Mouse (Mus musculus) cortical plate, adult 2 months (tissue): Measurements from ENCODE around the gene Prkce. TPM values are rescaled to one million over a fixed set of nuclear protein-coding genes. Genes with fewer than 3 reads are reported as not detected.

Experiments
- H3K27ac ChIP-seq: fragments of 200-500 bp; 2 replicates; pipeline ENCODE4 v1.5.1; 2012; ENCODE audit warnings: low read length, control low read depth, inconsistent platforms; ENCODE audit not compliant: insufficient read depth
- H3K4me1 ChIP-seq: fragments of 200-500 bp; 2 replicates; pipeline ENCODE4 v1.6.1; 2011; ENCODE audit warnings: low read length; ENCODE audit not compliant: control insufficient read depth, insufficient read depth
- H3K4me3 ChIP-seq: fragments of 200-500 bp; 2 replicates; pipeline ENCODE4 v1.5.1; 2011; ENCODE audit warnings: mild to moderate bottlenecking, low read length, control low read depth; ENCODE audit not compliant: insufficient read depth
- CTCF ChIP-seq: fragments of 200-500 bp; IDR thresholded peaks from 2 replicates; pipeline ENCODE4 v1.5.1; 2011; ENCODE audit warnings: mild to moderate bottlenecking, control low read depth, low read length; ENCODE audit not compliant: insufficient read depth; ENCODE audit errors: extremely low read depth
- POLR2A ChIP-seq: fragments of 200-500 bp; IDR thresholded peaks from 2 replicates; pipeline ENCODE4 v1.6.1; 2011; ENCODE audit warnings: mild to moderate bottlenecking, low read length, control low read depth; ENCODE audit not compliant: insufficient read depth; ENCODE audit errors: extremely low read depth
- polyA plus RNA-seq: library from polyadenylated mRNA; depleted of rRNA; stranded (reverse); fragments of >200 nt; gene quantifications from 2 replicates; pipeline ENCODE4 v1.2.3, GENCODE M21; 2012

The Prkce gene
- polyA plus RNA-seq, 1 experiment: 83.7 TPM

GRCm38 (mm10) chr17:86626523-86626922, 458.9 kb downstream of the Prkce start:
- TF ChIP-seq CTCF (no peak), POLR2A (no peak)
- H3K4me1 ChIP-seq: no peaks in the 10 kb centered on the region
- no peak overlapping the region for H3K27ac ChIP-seq
- no peak overlapping the region for H3K4me3 ChIP-seq

GRCm38 (mm10) chr17:86633131-86633530, 465.5 kb downstream of the Prkce start:
- no peak overlapping the region for H3K27ac ChIP-seq
- no peak overlapping the region for H3K4me3 ChIP-seq
- TF ChIP-seq CTCF (no peak), POLR2A (no peak)
- H3K4me1 ChIP-seq: no peaks in the 10 kb centered on the region

GRCm38 (mm10) chr17:86637311-86637710, 469.7 kb downstream of the Prkce start:
- Histone ChIP-seq H3K27ac (no peak overlapping the region), H3K4me1 (no peaks in the 10 kb centered on the region), H3K4me3 (no peak overlapping the region)
- TF ChIP-seq CTCF (no peak), POLR2A (no peak)

GRCm38 (mm10) chr17:86639279-86639678, 471.7 kb downstream of the Prkce start:
- no peaks in the 10 kb centered on the region for H3K4me1 ChIP-seq
- H3K4me3 ChIP-seq: no peak overlapping the region
- H3K27ac ChIP-seq: no peak overlapping the region
- TF ChIP-seq POLR2A (no peak), CTCF (no peak)

- Histone ChIP-seq H3K27ac (no peak overlapping the region), H3K4me1 (no peaks in the 10 kb centered on the region), H3K4me3 (no peak overlapping the region)
- TF ChIP-seq CTCF (no peak), POLR2A (no peak)
Measured at GRCm38 (mm10) chr17:86647226-86647625, 479.6 kb downstream of the Prkce start.

- Histone ChIP-seq H3K4me3 (no peak overlapping the region), H3K4me1 (no peaks in the 10 kb centered on the region), H3K27ac (no peak overlapping the region)
- TF ChIP-seq POLR2A: no peak
- TF ChIP-seq CTCF: no peak
Measured at GRCm38 (mm10) chr17:86648856-86649435, 481.4 kb downstream of the Prkce start.

- no peaks in the 10 kb centered on the region for H3K4me1 ChIP-seq
- TF ChIP-seq POLR2A (no peak), CTCF (no peak)
- H3K27ac ChIP-seq: no peak overlapping the region
- no peak overlapping the region for H3K4me3 ChIP-seq
Measured at GRCm38 (mm10) chr17:86650241-86650640, 482.7 kb downstream of the Prkce start.

- no peak for TF ChIP-seq POLR2A
- no peak for TF ChIP-seq CTCF
- H3K4me3 ChIP-seq: no peak overlapping the region
- H3K4me1 ChIP-seq: no peaks in the 10 kb centered on the region
- no peak overlapping the region for H3K27ac ChIP-seq
Measured at GRCm38 (mm10) chr17:86651091-86651490, 483.5 kb downstream of the Prkce start.

- TF ChIP-seq CTCF: no peak
- TF ChIP-seq POLR2A: no peak
- no peaks in the 10 kb centered on the region for H3K4me1 ChIP-seq
- no peak overlapping the region for H3K4me3 ChIP-seq
- no peak overlapping the region for H3K27ac ChIP-seq
Measured at GRCm38 (mm10) chr17:86652751-86653150, 485.2 kb downstream of the Prkce start.

GRCm38 (mm10) chr17:86656369-86656768, 488.8 kb downstream of the Prkce start:
- Histone ChIP-seq H3K4me3 (no peak overlapping the region), H3K4me1 (no peaks in the 10 kb centered on the region), H3K27ac (no peak overlapping the region)
- no peak for TF ChIP-seq POLR2A
- no peak for TF ChIP-seq CTCF

GRCm38 (mm10) chr17:86662301-86662700, 494.7 kb downstream of the Prkce start:
- no peaks in the 10 kb centered on the region for H3K4me1 ChIP-seq
- no peak overlapping the region for H3K4me3 ChIP-seq
- no peak overlapping the region for H3K27ac ChIP-seq
- no peak for TF ChIP-seq POLR2A
- no peak for TF ChIP-seq CTCF
